Mouse (Mus musculus) layer of hippocampus, adult 2 months (tissue): ENCODE data around the gene Cask. TPM values are rescaled to one million over a fixed set of nuclear protein-coding genes. Genes with fewer than 3 reads are reported as not detected.

Experiments used
- DNase-seq, 2 experiments: peaks; one replicate each; pipeline ENCODE4 v3.0.0; 2022; ENCODE audit warnings: low spot score in 2 of 2
- H3K27ac ChIP-seq: fragments of 200-600 bp; 2 replicates; pipeline ENCODE4 v1.8.1; 2022
- H3K4me3 ChIP-seq: fragments of 200-600 bp; 2 replicates; pipeline ENCODE4 v1.8.1; 2022; ENCODE audit warnings: mild to moderate bottlenecking
- CTCF ChIP-seq: fragments of 200-600 bp; conservative IDR thresholded peaks from 2 replicates; pipeline ENCODE4 v1.8.1; 2022; ENCODE audit warnings: antibody characterized with exemption, mild to moderate bottlenecking, moderate library complexity
- total RNA-seq, 2 experiments: library from RNA; stranded (reverse); gene quantifications; 2 replicates each; pipeline ENCODE4 v1.2.3; 2021

Cask gene
- total RNA-seq, 2 experiments from 2014 or later: 78.2 to 80.6 TPM

DNA sequence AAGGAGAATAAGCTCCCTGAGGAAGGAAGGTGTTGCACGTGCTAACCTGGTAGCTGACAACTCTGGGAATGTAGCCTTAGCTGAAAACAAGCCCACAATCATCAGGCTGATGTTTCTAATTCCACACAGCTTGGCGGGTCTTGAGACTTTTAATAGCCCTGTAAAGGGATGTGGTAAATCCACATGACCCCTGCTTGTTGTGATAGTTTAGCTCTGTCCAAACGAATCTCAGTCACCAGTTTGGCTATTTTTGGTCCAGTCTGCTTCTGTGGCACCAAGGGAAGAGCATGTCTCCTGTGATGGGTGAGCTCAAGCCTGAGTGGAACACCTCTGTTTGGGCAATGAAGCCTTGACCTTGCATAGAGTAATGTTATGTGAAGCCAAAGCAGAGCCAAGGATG lies 244.4 kb downstream of the Cask start:
- TF ChIP-seq CTCF: no peak
- no peak for DNase-seq
- H3K27ac ChIP-seq: no peak overlapping the region
- H3K4me3 ChIP-seq: no peak overlapping the region

DNA sequence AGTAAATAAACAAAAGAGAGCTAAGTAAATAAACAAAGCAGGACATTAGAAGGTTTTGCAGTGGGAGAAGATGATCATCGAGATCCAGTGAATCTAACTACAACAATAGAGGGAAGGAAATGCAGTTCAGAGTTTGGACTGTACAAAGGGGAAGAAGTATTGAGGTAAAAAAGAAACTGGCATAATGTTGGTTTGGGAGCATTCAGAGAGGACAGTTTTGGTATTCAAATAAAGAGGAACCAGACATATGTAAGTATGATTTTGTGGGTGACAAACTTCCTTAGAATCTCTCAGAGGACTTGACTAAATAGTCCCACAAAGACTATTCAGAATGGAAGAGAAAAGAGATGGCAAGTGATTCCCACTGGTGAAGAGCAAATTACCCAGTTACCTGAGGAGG lies 251.2 kb downstream of the Cask start:
- H3K27ac ChIP-seq: peak overlapping the region; percentile 23; the same call in 1 of the 2 replicates
- TF ChIP-seq CTCF: no peak
- no peak overlapping the region for H3K4me3 ChIP-seq
- no peak for DNase-seq

DNA sequence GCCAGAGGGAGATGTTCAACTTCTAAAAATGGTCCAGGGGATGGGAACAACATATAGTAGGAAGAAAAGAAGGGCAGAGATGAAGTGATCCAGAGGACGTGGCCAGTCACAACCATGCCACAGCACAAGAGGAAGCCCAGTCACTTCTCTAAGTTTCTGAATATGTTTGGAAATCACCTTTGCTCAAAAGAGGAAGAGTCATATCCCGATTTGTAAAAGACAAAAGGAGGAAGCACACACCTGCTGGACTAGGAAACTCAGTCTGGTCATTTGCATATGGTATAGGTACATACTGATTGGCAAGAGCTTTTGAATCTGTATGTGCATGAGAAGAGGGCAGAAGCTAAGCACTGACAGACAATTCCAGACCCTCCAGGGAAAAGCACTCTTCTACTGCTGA lies 251.8 kb downstream of the Cask start:
- no peak for TF ChIP-seq CTCF
- no peak overlapping the region for H3K4me3 ChIP-seq
- no peak for DNase-seq
- no peak overlapping the region; the same call in 1 of the 2 replicates for H3K27ac ChIP-seq

DNA sequence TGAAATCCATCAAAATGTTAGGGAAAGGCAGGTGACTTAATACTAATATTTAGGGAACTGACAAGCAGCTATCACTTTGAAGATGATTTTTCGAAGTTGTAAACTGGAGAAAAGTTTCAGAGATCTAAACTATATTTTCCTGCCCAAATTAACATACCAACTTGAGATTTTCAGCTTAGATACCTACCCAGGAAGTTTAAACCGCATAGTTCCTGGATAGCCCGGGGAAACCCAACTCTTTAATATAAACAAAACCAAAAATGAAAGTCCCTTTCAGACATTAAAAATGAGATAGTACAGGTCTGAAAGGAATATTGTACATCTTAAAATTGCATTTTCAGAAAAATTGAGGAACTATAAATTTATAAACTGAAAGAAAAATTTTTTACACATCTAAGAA lies 273.5 kb downstream of the Cask start:
- no peak overlapping the region for H3K4me3 ChIP-seq
- peak overlapping the region; percentile 14; the same call in 1 of the 2 replicates for H3K27ac ChIP-seq
- no peak for DNase-seq
- TF ChIP-seq CTCF: no peak

DNA sequence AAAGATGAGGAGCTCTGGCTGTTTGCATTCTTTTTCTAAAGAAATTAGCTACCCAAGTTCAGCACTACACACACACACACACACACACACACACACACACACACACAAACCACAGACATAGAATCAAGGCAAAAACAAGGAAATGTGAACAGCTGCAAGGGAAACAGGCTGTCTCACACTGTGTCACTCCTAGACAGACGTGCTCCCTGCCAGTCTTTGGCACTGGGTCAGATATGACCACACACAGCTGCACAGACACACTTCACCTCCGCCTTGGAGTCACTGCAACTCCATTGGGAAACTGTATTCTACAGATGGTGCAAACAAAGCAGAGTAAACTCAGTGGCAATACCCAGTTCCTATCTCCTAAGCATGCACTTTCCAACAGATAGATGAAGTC lies 274.6 kb downstream of the Cask start:
- Histone ChIP-seq H3K27ac (peak overlapping the region; percentile 14; the same call in 1 of the 2 replicates), H3K4me3 (no peak overlapping the region)
- no peak for TF ChIP-seq CTCF
- peak in 1 of 2 experiments; percentile 17 for DNase-seq

DNA sequence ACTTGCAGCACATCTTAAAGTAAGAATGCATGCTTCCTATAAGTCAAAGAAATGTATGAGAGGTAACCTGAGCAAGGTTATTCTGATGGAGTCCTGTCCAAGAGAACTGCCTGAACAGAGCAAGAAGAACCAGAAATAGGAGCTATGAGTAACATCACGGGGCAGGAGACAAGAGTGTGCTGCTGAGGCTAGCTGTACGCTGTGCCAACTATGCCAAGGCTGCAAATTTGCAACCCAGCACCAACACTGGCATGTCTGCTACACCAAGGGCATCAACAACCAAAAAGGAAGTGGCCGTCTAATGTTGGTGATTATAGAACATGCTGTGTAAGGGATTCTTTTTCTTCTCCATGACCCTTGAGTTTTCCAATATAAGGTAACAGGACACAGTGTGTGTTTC lies 276.3 kb downstream of the Cask start:
- DNase-seq: peak in 1 of 2 experiments; percentile 10
- Histone ChIP-seq H3K27ac (peak overlapping the region; percentile 53; the same call in 1 of the 2 replicates), H3K4me3 (no peak overlapping the region)
- no peak for TF ChIP-seq CTCF

DNA sequence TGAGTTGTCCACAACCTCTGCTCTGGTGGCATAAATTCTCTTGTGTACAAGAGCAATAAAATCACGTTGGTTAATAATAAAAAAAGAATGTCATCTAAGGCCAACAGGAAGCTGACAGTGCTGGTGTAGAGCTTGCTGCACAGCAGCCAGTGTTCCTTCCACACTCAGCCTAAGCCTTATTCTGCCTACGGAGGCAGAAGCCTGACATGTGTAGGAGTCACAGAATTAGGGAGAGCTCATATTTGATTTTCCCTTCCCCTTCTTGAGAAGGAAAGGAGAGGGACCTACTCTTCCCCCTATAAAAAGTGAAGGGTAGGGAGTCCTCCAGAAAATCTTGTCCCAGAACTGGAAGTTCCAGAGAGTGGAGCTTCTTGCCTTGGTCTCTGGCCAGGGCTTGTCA lies 276.9 kb downstream of the Cask start:
- TF ChIP-seq CTCF: no peak
- DNase-seq: no peak
- no peak overlapping the region for H3K4me3 ChIP-seq
- H3K27ac ChIP-seq: peak overlapping the region; percentile 53; the same call in 1 of the 2 replicates

DNA sequence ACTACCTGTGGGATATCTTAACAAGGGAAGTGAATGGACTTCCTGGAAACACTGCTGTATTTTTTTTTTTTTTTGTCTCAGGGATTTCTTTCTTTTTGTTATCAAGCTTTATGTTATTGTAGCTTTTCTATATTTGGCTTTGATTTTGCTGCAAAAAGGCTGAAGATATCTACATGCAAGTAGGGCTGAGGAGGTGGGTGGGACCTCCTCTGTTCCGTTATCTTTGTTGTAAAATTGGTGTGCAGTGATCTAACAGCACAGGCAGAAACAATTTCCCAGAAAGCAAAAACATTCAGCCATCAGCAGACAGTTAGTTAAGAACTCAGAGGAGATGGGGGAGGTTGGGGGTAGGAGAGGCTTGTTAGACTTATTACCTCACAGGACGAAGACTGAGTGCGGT lies 296.7 kb downstream of the Cask start:
- Histone ChIP-seq H3K27ac (no peak overlapping the region), H3K4me3 (no peak overlapping the region)
- no peak for DNase-seq
- TF ChIP-seq CTCF: no peak

DNA sequence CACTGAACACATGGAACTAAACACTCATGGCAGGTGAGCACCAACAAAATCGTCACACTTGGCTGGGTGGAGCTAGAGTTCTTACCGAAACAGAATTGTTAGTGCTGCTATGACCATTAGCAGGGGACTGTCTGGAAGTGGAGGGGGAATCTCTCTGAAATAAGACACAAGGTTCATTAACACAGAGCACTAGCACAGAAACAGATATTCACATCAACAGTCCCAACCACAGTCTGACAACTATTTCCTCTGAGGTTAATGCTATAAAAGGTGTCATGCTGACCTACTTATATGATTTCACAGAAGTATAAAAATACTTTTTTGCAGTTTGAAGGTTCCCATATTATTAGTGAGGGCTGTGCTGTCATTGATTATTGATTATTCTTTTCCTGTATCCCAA lies 298.9 kb downstream of the Cask start:
- no peak for TF ChIP-seq CTCF
- H3K4me3 ChIP-seq: no peak overlapping the region
- DNase-seq: no peak
- H3K27ac ChIP-seq: no peak overlapping the region

DNA sequence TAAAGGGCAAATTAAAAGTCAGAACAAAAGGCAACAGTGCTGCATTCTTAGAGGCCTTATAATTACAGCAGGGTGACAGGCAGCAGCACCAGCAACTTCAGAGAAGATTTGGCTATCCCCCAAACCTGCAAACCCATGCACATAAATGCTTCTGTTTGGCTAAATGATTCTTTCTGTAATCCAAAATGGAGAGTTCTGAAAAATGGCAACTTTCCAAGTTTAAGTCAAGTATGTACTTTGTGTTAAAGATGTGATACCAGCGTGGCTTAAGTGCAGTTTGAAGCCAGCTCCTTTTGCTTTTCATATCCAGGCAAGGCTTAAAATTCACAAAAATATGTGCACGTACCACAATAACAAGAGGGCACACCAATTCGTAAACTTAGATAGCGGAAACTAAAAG lies 299.6 kb downstream of the Cask start:
- no peak for TF ChIP-seq CTCF
- no peak overlapping the region for H3K4me3 ChIP-seq
- DNase-seq: no peak
- no peak overlapping the region for H3K27ac ChIP-seq

DNA sequence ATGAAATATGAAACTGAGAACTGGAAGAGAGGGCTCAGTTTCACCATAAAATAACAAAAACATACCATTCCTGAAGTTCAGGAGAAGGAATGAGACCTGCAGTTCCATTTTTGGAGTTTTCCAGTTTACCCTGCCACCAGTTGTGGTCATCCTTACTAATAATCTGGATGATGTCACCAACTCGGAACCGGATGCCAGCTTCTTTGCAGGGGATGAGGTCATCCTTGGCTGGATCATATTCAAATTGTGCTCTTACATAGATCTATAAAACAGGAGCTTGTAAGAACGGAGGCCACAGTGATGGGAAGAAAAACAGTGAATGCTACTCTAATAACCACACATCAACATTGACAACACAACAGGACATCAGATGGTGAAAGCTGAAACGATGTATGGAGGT lies 302.1 kb downstream of the Cask start:
- no peak for DNase-seq
- H3K4me3 ChIP-seq: no peak overlapping the region
- no peak for TF ChIP-seq CTCF
- H3K27ac ChIP-seq: no peak overlapping the region

DNA sequence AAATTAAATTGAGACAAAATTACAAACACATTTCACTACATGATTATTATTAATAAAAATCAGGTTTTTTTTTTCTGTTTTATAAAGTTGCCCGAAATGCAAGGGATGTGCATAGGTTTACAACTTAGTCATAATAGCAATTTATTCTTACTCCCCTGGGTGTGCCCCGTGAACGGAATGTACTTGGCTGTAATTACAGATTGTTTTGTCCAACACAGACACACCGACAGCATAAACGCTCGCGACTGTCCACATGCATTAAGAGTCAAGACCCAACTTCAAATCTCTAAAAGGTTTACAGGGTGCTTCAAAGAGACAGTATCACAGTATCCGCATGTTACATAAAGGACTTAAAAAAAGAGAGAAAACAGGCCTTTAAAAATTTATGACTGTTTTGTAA lies 329.9 kb downstream of the Cask start:
- DNase-seq: no peak
- Histone ChIP-seq H3K27ac (no peak overlapping the region), H3K4me3 (no peak overlapping the region)
- TF ChIP-seq CTCF: no peak

DNA sequence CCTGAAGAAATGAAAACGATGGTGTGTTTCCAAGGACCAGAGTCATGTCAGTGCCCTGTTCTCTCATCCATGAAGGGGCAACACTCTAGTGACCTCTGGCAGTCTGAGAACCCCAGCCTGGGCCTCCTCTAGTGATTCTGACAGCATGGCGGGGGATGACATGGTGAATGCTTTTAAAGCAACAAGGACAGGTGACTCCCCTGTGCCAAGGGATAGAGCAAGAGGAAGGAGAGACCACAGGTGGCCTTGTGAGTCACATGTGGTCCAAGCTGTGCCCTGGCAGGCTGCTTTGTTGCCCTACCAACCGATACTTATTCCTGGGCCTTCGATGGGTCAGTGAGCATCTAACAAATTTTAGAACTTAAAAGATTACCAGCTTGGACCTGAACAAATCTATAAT lies 330.6 kb downstream of the Cask start:
- no peak overlapping the region for H3K4me3 ChIP-seq
- DNase-seq: no peak
- peak overlapping the region; percentile 77; the same call in 1 of the 2 replicates for H3K27ac ChIP-seq
- no peak for TF ChIP-seq CTCF

DNA sequence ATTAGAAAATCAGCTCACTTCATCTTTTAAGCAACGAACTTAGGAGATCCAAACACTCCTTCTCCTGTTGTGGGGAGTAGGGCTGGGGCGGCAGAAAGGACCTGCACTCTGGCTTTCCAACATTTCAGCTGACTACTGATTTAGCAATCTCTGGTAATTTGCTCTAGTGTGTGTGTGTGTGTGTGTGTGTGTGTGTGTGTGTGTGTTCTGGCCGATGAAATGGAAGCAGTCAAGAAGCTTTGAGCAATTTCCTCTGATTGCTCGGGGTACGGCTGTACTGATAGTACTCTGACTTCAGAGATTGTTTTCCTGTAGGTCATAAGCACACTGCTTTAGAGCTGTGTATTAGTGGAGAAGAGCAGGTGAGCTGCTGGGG lies 331.8 kb downstream of the Cask start:
- DNase-seq: no peak
- no peak overlapping the region for H3K4me3 ChIP-seq
- TF ChIP-seq CTCF: no peak
- H3K27ac ChIP-seq: peak overlapping the region; percentile 78
